Mouse (Mus musculus): ENCODE data around the gene Vmn2r42. TPM values are rescaled to one million over a fixed set of nuclear protein-coding genes. Genes with fewer than 3 reads are reported as not detected.
"Not testable (repeated sequence)": the region's sequence is repeated elsewhere in the genome, so short reads cannot be mapped to it uniquely, and the experiment has no call there.

Gene Vmn2r42
- total RNA-seq (2021): not detected in 2 replicates
- long read RNA-seq: 0 reads

DNA sequence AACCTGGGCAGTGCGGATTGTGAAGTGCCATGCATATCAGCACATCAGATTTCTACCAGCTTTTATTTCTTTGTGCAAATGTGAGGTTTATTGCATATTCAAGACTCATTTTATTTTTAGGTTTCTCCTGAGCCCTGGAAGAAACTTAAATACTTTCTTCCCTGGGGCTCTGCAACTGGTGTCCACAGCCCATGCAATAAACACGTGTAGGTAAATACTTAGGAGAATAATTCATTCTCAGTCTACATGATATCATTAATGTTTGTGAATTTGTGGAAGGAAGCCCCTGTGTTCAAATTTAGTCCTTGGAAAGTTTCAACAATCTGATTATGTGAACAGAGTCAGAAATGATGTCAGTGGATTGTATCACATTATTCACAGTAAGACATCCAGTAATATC lies at the start of gene Vmn2r42:
TSS of gene Vmn2r42 (minus strand) at position 101 of the 400 bp plus-strand sequence.
- DNase-seq: not testable (repeated sequence)

DNA sequence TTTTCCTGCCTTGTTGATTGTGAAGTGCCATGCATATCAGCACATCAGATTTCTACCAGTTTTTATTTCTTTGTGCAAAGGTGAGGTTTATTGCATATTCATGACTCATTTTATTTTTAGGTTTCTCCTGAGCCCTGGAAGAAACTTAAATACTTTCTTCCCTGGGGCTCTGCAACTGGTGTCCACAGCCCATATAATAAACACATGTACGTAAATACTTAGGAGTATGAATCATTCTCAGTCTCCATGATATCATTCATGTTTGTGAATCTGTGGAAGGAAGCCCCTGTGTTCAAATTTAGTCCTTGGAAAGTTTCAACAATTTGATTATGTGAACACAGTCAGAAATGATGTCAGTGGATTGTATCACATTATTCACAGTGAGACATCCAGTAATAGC lies 38.6 kb downstream of the Vmn2r42 start, which contains the start of gene Vmn2r41:
TSS of gene Vmn2r41 (minus strand) at position 101 of the 400 bp plus-strand sequence.
- DNase-seq: not testable (repeated sequence)

Other genes with a start within 250 kb of the Vmn2r42 start
- not detected in 2 replicates for gene Vmn2r41, start 38.7 kb downstream of the Vmn2r42 start, total RNA-seq (2021)
- not detected in 2 replicates for gene Vmn2r43, start 60.3 kb upstream of the Vmn2r42 start, total RNA-seq (2021)
- gene Vmn2r44, start 183.0 kb upstream of the Vmn2r42 start, total RNA-seq (2021): not detected in 2 replicates